Mouse (Mus musculus): Measurements from ENCODE around the gene Ttc7b. TPM values are rescaled to one million over a fixed set of nuclear protein-coding genes. Genes with fewer than 3 reads are reported as not detected.

Ttc7b gene
- polyA plus RNA-seq, 2 experiments, result 1.3 to 3.5 TPM

- H3K9me3 ChIP-seq (ENCODE audit: control insufficient read depth, low read length), result no peaks in the 10 kb centered on the region
- TF ChIP-seq EP300 (IDR thresholded peaks at IDR 0.05; ENCODE audit: low read depth) (no peak), CTCF (IDR thresholded peaks at IDR 0.05; ENCODE audit: low read depth) (no peak)
- no peak for ATAC-seq (ENCODE audit: insufficient read depth)
- no peak overlapping the region for H3K9ac ChIP-seq (replicated peaks)
- H3K36me3 ChIP-seq (replicated peaks; ENCODE audit: control insufficient read depth, insufficient read depth, low read depth), result no peaks in the 10 kb centered on the region
- 85% methylated on average over 1 of the region's 1 CpGs for WGBS (ENCODE audit: insufficient replicate concordance)
- no peak overlapping the region for H3K4me2 ChIP-seq (ENCODE audit: low read depth)
- no peak for DNase-seq (ENCODE audit: low read depth in 3 of 3, low spot score in 3 of 3)
- H3K4me1 ChIP-seq (replicated peaks; ENCODE audit: control insufficient read depth in 2 of 2, insufficient read depth in 2 of 2, low read length in 1 of 2), result no peaks in the 10 kb centered on the region
- H3K4me3 ChIP-seq (ENCODE audit: insufficient read depth in 1 of 2, low read depth in 2 of 2, low read length in 2 of 2), result no peak overlapping the region
- no peak overlapping the region for H3K27ac ChIP-seq
- no peaks in the 10 kb centered on the region for H3K27me3 ChIP-seq (ENCODE audit: control insufficient read depth, insufficient read depth, low read length)
These were observed 31.3 kb upstream of the Ttc7b start for GRCm38 (mm10) chr12:100551972-100552371.

- Histone ChIP-seq H3K27ac (no peak overlapping the region), H3K9ac (replicated peaks) (no peak overlapping the region), H3K4me1 (replicated peaks; ENCODE audit: control insufficient read depth in 2 of 2, insufficient read depth in 2 of 2, low read length in 1 of 2) (no peaks in the 10 kb centered on the region), H3K9me3 (ENCODE audit: control insufficient read depth, low read length) (no peaks in the 10 kb centered on the region), H3K4me2 (ENCODE audit: low read depth) (no peak overlapping the region), H3K4me3 (ENCODE audit: insufficient read depth in 1 of 2, low read depth in 2 of 2, low read length in 2 of 2) (no peak overlapping the region), H3K36me3 (replicated peaks; ENCODE audit: control insufficient read depth, insufficient read depth, low read depth) (no peaks in the 10 kb centered on the region), H3K27me3 (ENCODE audit: control insufficient read depth, insufficient read depth, low read length) (no peaks in the 10 kb centered on the region)
- no peak for TF ChIP-seq CTCF (IDR thresholded peaks at IDR 0.05; ENCODE audit: low read depth)
- TF ChIP-seq EP300 (IDR thresholded peaks at IDR 0.05; ENCODE audit: low read depth), result no peak
- ATAC-seq (ENCODE audit: insufficient read depth) (no peak), DNase-seq (ENCODE audit: low read depth in 3 of 3, low spot score in 3 of 3) (no peak)
- 57% methylated on average over 4 of the region's 4 CpGs for WGBS (ENCODE audit: insufficient replicate concordance)
These were observed 23.6 kb upstream of the Ttc7b start for GRCm38 (mm10) chr12:100544194-100544567.

GRCm38 (mm10) chr12:100543437-100544193 lies 23.0 kb upstream of the Ttc7b start:
- Histone ChIP-seq H3K4me2 (ENCODE audit: low read depth) (no peak overlapping the region), H3K27me3 (ENCODE audit: control insufficient read depth, insufficient read depth, low read length) (no peaks in the 10 kb centered on the region), H3K27ac (no peak overlapping the region), H3K4me1 (replicated peaks; ENCODE audit: control insufficient read depth in 2 of 2, insufficient read depth in 2 of 2, low read length in 1 of 2) (0 out of 4 replicates have a peak, but pooled peaks cover 0 to 1% of the 10 kb centered on the region in 2 experiments), H3K36me3 (replicated peaks; ENCODE audit: control insufficient read depth, insufficient read depth, low read depth) (no peaks in the 10 kb centered on the region), H3K4me3 (ENCODE audit: insufficient read depth in 1 of 2, low read depth in 2 of 2, low read length in 2 of 2) (no peak overlapping the region), H3K9me3 (ENCODE audit: control insufficient read depth, low read length) (no peaks in the 10 kb centered on the region), H3K9ac (replicated peaks) (no peak overlapping the region)
- no peak for ATAC-seq (ENCODE audit: insufficient read depth)
- DNase-seq (ENCODE audit: low read depth in 3 of 3, low spot score in 3 of 3), result no peak
- TF ChIP-seq CTCF (IDR thresholded peaks at IDR 0.05; ENCODE audit: low read depth), result no peak
- no peak for TF ChIP-seq EP300 (IDR thresholded peaks at IDR 0.05; ENCODE audit: low read depth)
- WGBS (ENCODE audit: insufficient replicate concordance), result 65% methylated on average over 6 of the region's 6 CpGs

DNA sequence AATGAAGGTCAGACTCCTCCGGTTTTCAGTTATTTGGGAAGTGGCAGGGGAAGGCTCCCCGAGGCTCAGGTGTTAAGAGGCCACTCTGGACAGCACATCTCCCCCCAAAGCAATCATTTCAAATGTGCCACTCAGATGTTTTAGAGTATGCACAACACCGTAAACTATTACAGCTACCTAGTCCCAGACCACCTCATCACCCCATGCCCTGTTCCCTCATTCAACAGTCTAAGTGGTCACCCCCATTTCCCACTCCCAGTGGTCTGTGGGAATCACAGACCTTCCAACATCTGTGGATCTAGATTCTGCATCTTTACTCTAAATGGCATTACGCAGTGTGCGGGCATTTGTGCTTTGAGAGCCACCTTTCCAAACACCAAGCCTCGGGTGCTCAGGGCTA lies 21.9 kb upstream of the Ttc7b start:
- Histone ChIP-seq H3K4me1 (replicated peaks; ENCODE audit: control insufficient read depth in 2 of 2, insufficient read depth in 2 of 2, low read length in 1 of 2) (0 out of 4 replicates have a peak, but pooled peaks cover 0 to 2% of the 10 kb centered on the region in 2 experiments), H3K36me3 (replicated peaks; ENCODE audit: control insufficient read depth, insufficient read depth, low read depth) (no peaks in the 10 kb centered on the region), H3K4me2 (ENCODE audit: low read depth) (no peak overlapping the region), H3K9ac (replicated peaks) (no peak overlapping the region), H3K9me3 (ENCODE audit: control insufficient read depth, low read length) (no peaks in the 10 kb centered on the region), H3K27me3 (ENCODE audit: control insufficient read depth, insufficient read depth, low read length) (no peaks in the 10 kb centered on the region), H3K27ac (no peak overlapping the region), H3K4me3 (ENCODE audit: insufficient read depth in 1 of 2, low read depth in 2 of 2, low read length in 2 of 2) (no peak overlapping the region)
- ATAC-seq (ENCODE audit: insufficient read depth), result no peak
- TF ChIP-seq EP300 (IDR thresholded peaks at IDR 0.05; ENCODE audit: low read depth) (no peak), CTCF (IDR thresholded peaks at IDR 0.05; ENCODE audit: low read depth) (no peak)
- WGBS (ENCODE audit: insufficient replicate concordance), result 68% methylated on average over 6 of the region's 6 CpGs
- no peak for DNase-seq (ENCODE audit: low read depth in 3 of 3, low spot score in 3 of 3)

DNA sequence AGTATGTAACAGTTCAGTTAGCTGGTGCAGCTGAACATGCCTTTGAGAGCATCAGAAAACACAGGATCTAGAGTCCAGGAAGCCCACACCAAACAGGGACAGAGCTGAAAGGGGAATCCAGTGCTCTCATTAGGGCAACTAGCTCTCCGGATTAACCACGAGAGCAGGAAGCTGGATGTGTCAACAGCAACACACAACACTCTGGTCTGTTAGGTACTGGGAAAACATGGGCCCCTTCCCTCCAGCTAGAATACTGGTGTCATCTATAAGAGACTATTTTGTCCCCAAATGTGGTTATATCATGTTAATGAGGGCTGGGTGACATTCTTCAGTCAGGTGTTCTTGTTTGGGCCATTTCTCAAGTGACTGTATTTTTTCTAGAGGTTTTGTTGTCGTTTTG lies 21.4 kb upstream of the Ttc7b start:
- DNase-seq (ENCODE audit: low read depth in 3 of 3, low spot score in 3 of 3), result no peak
- no peak overlapping the region for H3K27ac ChIP-seq
- H3K27me3 ChIP-seq (ENCODE audit: control insufficient read depth, insufficient read depth, low read length), result no peaks in the 10 kb centered on the region
- H3K4me1 ChIP-seq (replicated peaks; ENCODE audit: control insufficient read depth in 2 of 2, insufficient read depth in 2 of 2, low read length in 1 of 2), result 0 out of 4 replicates have a peak, but pooled peaks cover 0 to 2% of the 10 kb centered on the region in 2 experiments
- H3K4me2 ChIP-seq (ENCODE audit: low read depth), result no peak overlapping the region
- no peak overlapping the region for H3K9ac ChIP-seq (replicated peaks)
- H3K36me3 ChIP-seq (replicated peaks; ENCODE audit: control insufficient read depth, insufficient read depth, low read depth), result no peaks in the 10 kb centered on the region
- no peak for ATAC-seq (ENCODE audit: insufficient read depth)
- no peak overlapping the region for H3K4me3 ChIP-seq (ENCODE audit: insufficient read depth in 1 of 2, low read depth in 2 of 2, low read length in 2 of 2)
- no peaks in the 10 kb centered on the region for H3K9me3 ChIP-seq (ENCODE audit: control insufficient read depth, low read length)
- TF ChIP-seq CTCF (IDR thresholded peaks at IDR 0.05; ENCODE audit: low read depth), result no peak
- no peak for TF ChIP-seq EP300 (IDR thresholded peaks at IDR 0.05; ENCODE audit: low read depth)
- 14% methylated on average over 3 of the region's 3 CpGs for WGBS (ENCODE audit: insufficient replicate concordance)

Data from liver, embryonic 14.5 days (tissue).